Mouse (Mus musculus) adrenal gland, postnatal 4 days (tissue): ENCODE data around the gene Zfp276. TPM values are rescaled to one million over a fixed set of nuclear protein-coding genes. Genes with fewer than 3 reads are reported as not detected.
"Not testable (repeated sequence)": the region's sequence is repeated elsewhere in the genome, so short reads cannot be mapped to it uniquely, and the experiment has no call there.

Source experiments
- DNase-seq, 2 experiments: peaks; one replicate each; pipeline ENCODE4 v3.0.0; 2021 to 2022; ENCODE audit warnings: low spot score in 2 of 2, mixed read lengths in 2 of 2
- total RNA-seq, 2 experiments: library from RNA; stranded (reverse); gene quantifications; 2 replicates each; pipeline ENCODE4 v1.2.3; 2021

Zfp276 gene
- total RNA-seq, 2 experiments from 2014 or later = 28.3 to 30.1 TPM

DNA sequence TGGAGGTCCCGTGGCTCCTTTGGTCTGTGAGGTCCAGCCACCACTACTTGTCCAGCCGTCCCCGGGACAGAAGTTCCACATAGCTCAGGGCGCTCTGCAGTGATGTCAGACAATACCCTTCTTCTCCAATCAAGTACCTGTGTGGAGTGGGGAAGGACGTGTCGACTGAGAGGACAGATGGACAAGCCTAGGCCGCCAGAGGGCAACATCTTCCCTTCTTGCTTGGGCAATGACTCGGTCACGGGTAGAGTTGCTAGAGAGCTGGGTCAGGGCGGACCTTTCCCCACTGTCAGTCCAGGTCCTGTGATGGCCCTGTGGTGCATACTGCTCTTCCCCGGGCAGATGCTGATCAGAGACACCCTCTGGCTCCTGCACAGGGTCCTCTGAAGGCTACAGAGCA is 10.9 kb upstream of the Zfp276 start:
- no peak for DNase-seq

- DNase-seq = no peak
Measured at GRCm38 (mm10) chr8:123244382-123244781, 9.6 kb upstream of the Zfp276 start.

DNA sequence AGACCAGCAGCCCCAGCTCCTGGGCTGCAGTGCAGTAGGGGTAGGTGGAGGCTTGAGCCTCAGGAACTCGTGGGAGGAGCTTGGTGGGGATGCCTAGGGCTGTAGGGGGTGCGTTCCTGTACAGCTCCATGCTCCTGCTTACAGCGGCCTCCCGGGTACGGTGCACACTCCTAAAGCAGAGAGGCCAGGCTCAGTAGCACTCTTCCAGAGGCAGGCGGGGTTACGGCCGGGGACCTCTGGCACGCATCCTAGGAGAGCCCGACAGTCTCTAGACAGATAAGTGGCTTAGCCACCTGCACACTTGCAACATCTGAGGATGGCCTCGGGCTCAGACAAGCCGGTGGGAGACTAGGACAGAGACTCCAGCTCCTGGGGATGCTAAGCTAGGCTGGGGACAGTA is 8.5 kb upstream of the Zfp276 start:
- DNase-seq = no peak

- DNase-seq = no peak
Measured at GRCm38 (mm10) chr8:123247748-123248147, 6.2 kb upstream of the Zfp276 start.

- no peak for DNase-seq
Measured at GRCm38 (mm10) chr8:123248596-123248995, 5.4 kb upstream of the Zfp276 start.

DNA sequence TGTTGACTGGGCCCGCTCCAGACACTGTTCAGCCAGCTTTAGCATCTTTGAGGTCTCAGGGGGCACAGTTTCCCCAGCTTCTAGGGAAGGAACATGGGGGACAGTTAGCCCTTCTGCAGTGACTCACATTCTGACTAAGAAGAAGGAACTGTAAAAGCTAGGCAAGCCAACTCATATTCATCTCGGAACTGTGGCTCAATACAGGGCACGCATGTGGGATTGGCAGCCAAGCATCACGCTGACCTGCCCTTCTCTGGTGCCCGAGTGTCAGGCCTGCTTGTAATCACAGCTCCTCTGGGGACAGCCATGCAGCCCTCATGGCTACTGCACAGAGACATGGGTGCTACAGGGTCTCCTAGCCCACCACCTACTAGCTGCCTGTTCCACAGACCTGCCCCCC is 3.1 kb upstream of the Zfp276 start:
- no peak for DNase-seq

DNA sequence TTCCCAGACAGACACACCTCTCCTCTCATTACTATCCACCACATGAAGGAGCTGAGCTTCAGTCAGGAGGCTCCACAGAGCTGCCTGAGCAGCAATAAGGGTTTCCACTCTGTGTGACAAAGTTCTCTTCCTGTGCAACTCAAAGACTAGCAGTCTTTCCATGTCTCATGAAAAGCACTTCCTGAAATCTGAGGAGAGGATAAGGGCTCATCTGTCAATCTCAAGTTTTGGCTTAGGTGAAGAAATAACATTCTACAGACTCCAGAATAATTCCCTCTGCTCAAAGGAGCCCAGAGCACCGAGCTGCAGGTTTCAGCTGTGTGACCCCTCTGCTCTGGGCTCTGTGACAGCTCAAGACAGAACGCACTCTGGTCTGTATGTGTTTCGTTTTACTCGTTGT is 1.1 kb upstream of the Zfp276 start:
- DNase-seq = no peak

- no peak for DNase-seq
Measured at GRCm38 (mm10) chr8:123253451-123254098, 420 bp upstream of the Zfp276 start.

DNA sequence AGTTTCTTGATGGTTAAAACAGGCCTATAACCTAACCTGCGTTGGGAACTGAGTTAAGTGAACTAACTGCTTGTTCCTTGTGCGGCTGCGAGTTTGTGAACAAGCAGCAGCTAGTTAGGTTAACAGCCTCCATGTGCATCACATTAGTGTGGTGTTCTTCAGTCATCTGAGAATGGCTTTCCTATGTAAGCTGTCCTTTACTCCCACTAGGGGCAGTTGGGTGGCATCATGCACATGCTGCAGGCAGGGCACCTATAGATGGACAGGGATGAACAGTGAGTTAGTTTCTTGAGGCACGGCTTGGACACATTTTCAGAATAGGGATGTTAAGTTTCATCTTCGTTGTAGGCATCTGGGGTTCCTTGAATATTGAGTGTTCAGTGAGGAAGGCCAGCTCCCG is 1.2 kb downstream of the Zfp276 start:
- DNase-seq = no peak

- no peak for DNase-seq
Measured at GRCm38 (mm10) chr8:123257114-123257513, 3.1 kb downstream of the Zfp276 start.

DNA sequence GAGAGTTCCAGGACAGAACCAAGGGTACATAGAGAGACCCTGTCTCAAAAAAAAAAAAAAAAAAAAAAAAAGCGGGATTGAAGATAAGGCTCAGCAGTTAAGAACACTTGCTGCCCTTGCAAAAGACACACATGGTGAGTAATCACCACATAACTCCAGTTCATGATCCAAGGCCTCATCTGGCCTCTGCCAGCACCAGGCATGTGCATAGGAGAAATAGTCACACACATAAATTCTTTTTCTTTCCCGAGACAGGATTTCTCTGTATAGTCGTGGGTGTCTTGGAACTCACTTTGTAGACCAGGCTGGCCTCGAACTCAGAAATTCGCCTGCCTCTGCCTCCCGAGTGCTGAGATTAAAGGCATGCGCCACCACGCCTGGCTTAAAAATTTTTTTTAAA is 3.6 kb downstream of the Zfp276 start:
- not testable (repeated sequence) for DNase-seq

DNA sequence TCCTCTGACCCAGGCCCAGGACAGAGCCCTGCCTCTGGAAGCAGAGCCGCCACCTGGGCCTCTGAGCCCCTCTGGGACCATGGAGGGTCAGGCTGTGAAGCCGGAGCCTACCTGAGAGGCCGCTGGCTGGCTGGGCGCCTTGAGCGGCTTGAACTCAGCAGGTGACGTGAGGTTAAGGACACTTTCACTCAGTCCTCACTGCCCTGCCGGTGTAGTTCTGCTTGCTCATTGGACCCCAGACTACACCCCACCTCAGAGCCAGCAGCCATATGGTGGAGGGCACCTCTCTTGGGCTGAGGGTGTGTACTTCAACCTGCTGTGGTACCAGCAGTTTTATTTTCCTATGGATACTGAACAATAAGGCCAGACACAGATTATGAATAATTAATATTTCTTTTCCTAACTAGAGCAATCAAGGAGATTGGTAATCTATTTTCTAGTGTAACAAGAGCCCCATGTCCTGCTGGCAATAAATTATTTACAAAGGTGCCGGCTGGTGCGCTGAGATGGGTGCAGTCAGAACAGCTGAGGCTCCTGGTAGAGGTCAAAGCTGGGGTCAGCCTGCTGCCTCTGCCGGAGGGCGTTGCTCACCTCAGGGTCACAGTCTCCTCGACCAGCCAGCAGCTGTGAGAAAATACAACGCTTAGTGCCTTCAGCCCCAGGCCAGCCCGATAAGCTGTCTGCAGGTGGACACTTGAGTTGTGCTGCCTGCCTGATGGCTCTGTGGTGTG is 14.1 kb downstream of the Zfp276 start:
- DNase-seq = no peak

GRCm38 (mm10) chr8:123271147-123271546 is 17.2 kb downstream of the Zfp276 start:
- no peak for DNase-seq

DNA sequence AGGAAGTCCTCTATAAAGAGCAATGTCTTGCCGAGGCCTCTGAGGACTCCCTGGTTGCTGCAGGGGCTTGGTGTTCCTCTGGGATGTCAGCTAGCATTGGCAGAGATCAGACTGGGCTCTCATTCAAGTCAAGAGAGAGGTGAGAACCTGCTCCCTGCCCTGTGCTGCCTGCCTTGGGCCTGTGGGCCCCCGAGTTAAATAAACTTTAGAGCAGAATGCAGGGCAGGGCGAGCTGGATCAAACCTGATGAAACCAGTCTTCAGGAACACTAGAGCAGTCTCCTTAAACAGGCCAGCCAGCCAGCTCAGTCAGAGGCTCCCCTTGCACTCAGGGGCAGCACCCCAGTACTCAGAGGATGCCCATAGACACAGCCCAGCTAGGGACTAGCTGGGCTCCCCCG is 17.9 kb downstream of the Zfp276 start:
- no peak for DNase-seq

DNA sequence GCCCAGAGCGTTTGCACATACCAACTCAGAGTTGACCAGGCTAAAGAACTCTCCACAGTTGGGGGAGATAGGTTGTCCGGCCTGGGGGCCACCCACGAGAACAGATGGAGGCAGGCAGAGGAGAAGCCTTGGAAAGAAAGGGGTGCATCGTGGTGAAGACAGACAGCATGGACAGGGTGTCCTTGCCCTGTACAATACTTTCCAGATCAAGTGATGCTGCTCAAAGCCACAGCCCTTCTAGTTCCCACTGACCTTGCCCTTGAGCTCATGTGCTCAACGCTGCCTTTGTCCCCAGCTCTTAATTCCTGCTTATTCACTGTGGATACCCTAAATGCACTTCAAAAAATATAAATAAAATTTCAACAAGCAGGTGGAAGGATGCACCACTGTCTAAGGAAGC is 20.5 kb downstream of the Zfp276 start:
- no peak for DNase-seq

DNA sequence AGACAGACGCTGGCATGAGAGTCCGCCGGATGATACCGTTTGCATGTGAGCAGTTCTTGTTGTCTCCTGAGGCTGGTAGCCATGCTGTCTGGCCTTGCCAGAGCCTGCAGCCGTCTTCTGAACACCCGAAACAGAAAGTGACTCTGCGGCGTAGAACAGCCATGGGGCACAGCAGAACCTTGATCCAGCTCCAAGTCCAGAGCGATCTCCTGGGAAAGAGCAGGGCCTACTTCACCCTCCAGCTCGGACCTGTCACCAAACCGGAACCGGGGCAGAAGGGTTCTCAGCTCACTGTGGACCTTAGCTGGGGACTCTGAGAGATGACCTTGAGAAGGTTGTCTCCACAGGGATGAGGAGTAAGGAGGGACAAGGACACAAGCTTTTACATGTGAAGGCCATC is 21.1 kb downstream of the Zfp276 start:
- DNase-seq = no peak

GRCm38 (mm10) chr8:123278445-123278844 is 24.4 kb downstream of the Zfp276 start:
- DNase-seq = no peak

DNA sequence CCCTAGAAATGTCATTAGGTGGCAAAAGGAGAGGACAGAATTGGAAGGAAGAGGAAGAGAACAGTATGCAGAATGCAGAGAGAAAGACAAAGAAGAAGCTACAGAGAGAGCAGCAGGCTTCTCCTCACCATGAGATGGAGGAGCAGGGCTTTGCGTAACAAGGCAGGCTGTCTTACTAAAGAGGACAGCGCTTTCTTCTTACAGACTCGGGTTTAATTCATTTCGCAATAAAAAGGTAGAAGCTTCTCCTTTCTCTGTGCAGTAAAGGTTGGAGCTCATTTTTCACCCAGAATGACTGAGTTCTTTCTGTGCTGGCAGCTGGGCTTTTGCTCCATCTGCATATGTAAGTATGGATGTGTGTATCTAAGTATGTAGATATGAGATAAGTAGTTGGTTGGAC is 25.8 kb downstream of the Zfp276 start:
- DNase-seq = no peak

- no peak for DNase-seq
Measured at GRCm38 (mm10) chr8:123280302-123281094, 26.5 kb downstream of the Zfp276 start.

- DNase-seq = not testable (repeated sequence)
Measured at GRCm38 (mm10) chr8:123282994-123283393, 29.0 kb downstream of the Zfp276 start.

GRCm38 (mm10) chr8:123283991-123284390 is 30.0 kb downstream of the Zfp276 start:
- DNase-seq = no peak

DNA sequence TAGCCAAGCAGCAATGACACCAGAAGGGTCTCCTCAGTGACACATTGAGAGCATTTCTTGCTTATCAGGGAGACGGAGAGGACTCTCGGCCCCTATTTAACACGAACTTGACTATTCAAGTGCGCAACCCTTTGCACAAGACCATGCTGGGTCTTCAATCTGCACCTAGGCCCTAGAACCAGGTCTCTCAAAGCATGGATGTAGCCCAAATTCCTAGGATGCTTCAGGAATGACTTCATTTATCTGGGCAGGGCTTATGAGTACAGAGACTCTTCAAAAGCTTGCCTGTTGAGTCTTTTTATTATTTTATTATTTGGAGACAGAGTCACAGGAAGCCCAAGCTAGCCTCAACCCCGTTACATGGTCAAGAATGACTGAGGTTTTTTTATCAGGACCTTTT is 30.5 kb downstream of the Zfp276 start:
- no peak for DNase-seq
